Mouse (Mus musculus) olfactory bulb, adult 2 months (tissue): ENCODE measurements around the gene 4930432M17Rik.

Experiments used
- CTCF ChIP-seq: fragments of 200-500 bp; IDR thresholded peaks from 2 replicates; pipeline ENCODE4 v1.5.1; 2012; ENCODE audit warnings: low read depth, mild to moderate bottlenecking, low read length, moderate library complexity; ENCODE audit not compliant: insufficient read depth
- POLR2A ChIP-seq: fragments of 200-500 bp; IDR thresholded peaks from 2 replicates; pipeline ENCODE4 v1.6.1; 2012; ENCODE audit warnings: mild to moderate bottlenecking, low read depth, low read length, moderate library complexity; ENCODE audit not compliant: insufficient read depth

DNA sequence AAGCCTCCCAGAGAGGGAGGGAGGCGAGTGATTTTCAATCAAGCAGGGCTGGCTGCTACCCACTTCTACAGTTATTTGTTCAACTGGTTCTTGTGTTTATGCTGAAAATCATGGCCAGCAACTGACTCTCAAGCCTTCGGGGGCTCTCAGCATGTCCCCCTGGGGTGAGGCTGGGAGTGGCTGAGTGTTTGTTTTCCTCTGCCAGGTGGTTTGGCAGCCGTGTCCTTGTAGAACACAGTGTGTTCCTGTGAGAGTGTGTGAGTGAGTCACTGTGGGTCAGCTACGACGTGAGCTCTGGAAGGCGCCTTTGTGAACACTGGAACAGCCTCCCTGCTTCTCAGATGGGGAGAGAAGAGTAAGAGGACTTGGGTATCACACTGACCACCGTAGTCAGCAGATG lies 35.1 kb upstream of the 4930432M17Rik start:
- TF ChIP-seq CTCF (no peak), POLR2A (no peak)
